Mouse (Mus musculus) E14TG2a.4 (cell line): ENCODE data around the gene Lsm14a.

ENCODE experiments used
- CTCF ChIP-seq: conservative IDR thresholded peaks from 2 replicates; pipeline ENCODE4 v1.5.1; 2014; ENCODE audit warnings: low read length
- NANOG ChIP-seq: IDR thresholded peaks from 2 replicates; pipeline ENCODE4 v1.6.1; 2014; ENCODE audit warnings: borderline replicate concordance, low read length, mixed read lengths

DNA sequence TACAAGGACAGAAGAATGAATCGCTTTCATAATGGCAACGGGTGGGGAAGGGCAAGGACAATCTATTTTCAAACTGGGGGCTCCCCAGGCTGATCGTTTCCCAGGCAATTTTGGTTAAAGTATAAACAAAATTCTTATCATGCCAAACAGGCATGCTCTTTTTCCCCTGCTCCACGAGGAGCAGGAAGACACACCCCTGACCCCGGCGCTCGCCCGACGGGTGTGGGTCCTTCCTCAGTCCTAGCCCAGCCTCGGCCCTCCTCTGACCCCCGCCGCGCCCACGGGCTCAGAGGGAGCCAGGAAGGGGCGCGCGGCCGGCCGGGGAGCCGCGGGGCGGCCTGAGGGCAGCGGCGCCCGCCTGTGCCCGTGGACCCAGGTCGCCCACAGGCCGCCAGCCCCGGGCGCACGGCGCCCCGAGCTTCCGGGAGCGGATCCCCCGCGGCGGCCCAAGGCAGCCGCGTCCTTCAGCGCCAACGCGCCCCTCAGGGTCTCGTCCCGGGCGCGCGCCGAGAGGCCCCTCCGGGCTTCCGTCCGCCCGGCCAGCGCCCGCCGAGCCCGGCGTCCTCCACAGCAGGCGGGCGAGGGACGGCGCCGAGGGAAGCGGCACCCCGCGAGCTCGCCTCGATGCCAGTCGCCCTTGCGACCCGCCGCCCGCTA is 80.2 kb downstream of the Lsm14a start:
- TF ChIP-seq CTCF = no peak
- no peak for TF ChIP-seq NANOG
